Mouse (Mus musculus): ENCODE measurements around the gene Rps8.

Gene Rps8

DNA sequence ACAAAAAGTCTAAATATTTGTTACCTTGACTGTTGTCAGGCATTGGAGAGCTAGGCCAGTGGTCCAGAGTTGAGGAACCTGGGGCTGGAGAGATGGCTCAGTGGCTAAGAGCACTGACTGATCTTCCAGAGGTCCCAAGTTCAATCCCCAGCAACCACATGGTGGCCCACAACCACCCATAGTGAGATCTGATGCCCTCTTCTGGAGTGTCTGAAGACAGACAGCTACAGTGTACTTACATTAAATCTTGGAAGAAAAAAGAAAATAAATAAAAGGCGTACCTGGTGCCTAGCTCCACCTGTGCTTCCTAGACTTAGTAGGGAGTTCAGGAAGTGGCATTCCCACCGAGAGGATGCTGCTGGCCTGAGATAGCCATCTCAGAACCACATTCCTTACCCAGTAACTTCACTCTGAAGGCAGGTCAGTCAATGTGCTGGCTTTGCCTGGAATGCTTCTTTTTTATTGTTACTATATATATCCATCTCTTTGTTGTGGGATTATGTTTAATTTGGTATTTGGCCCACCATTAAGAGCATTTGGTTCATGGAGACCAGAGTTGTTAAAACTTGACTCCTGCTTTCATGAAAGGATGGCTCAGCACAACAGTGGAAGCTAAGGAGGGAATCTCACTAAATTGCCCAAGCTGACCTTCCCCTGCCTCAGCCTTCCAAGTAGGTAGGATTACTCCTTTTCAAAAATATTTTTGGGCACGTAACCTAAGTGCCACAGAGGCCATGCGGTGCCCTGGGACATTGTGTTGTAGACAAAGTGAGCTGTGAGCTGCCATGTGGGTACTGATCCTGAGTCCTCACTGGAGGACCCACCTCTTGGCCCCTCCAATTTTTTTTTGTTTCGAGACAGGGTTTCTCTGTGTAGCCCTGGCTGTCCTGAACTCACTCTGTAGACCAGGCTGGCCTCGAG, 6.5 kb downstream of the Rps8 start:
- in situ Hi-C loops (cut with MboI; ENCODE audit: low sequenced_read_pairs), result loop anchor here (10.0 kb wide), 1 partner anchor 125 kb away; no protein-coding TSS in a partner anchor

DNA sequence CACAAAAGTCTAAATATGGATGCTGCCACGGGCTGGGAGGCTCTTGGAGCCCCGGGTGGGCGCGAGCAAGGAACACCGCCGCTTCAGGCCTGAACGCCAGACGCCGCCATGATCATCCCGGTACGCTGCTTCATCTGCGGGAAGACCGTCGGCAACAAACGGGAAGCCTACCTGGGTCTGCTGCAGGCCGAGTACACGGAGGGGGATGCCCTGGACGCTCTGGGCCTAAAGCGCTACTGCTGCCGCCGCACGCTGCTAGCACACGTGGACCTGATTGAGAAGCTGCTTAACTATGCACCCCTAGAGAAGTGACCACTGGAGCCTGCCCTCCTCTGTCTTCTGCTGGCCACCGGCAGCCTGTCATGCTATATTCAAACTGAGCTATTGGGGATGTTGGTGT, 7.2 kb downstream of the Rps8 start:
- in situ Hi-C loops (cut with MboI; ENCODE audit: low sequenced_read_pairs), result loop anchor here (10.0 kb wide), 1 partner anchor 124 kb away; no protein-coding TSS in a partner anchor

GRCm38 (mm10) chr4:117148047-117148713, 7.9 kb downstream of the Rps8 start:
- in situ Hi-C loops (cut with MboI; ENCODE audit: low sequenced_read_pairs), result loop anchor here (10.0 kb wide), 1 partner anchor 123 kb away; no protein-coding TSS in a partner anchor

DNA sequence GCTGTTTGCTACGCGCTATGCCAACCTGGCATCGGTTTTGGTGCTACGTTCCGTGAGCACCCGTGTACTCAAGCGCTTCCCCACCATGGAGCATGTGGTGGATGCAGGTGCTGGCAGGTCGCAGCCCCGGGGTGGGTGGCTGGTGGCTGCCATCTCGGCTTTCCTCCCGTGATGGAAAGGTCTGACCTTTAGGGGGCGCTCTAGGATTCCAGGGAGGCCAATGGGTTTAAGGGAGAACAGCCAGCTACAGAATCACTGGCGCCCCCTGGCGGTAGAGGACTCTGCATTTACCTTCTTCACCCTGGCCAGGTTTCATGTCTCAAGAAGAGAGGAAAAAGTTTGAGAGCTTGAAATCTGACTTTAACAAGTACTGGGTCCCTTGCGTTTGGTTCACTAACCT, 9.9 kb downstream of the Rps8 start:
- in situ Hi-C loops (cut with MboI; ENCODE audit: low sequenced_read_pairs), result loop anchor here (10.0 kb wide), 1 partner anchor 121 kb away; no protein-coding TSS in a partner anchor

DNA sequence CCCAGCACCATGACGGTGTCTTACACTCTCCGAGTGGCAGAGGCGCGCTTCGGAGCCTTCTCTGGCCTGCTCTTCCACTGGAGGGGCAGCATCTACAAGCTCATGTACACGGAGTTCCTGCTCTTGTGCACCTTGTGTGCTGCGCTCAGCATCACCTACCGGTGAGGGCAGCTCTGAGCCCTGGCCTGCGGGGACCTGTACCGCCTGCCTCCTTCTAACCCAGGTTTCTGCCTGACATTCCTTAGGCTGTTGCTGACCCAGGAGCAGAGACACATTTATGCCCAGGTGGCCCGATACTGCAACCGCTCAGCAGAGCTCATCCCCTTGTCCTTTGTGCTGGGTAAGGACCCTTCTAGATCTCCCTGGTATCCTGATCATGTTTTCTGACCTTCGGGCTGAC, 10.8 kb downstream of the Rps8 start:
- in situ Hi-C loops (cut with MboI; ENCODE audit: low sequenced_read_pairs), result loop anchor here (10.0 kb wide), 1 partner anchor 120 kb away; no protein-coding TSS in a partner anchor

- in situ Hi-C loops (cut with MboI; ENCODE audit: low sequenced_read_pairs), result loop anchor here (10.0 kb wide), 1 partner anchor 118 kb away; no protein-coding TSS in a partner anchor
These were observed 13.0 kb downstream of the Rps8 start for GRCm38 (mm10) chr4:117143023-117143422.

GRCm38 (mm10) chr4:117140613-117141012, 15.4 kb downstream of the Rps8 start:
- in situ Hi-C loops (cut with MboI; ENCODE audit: low sequenced_read_pairs), result loop anchor here (10.0 kb wide), 1 partner anchor 116 kb away; no protein-coding TSS in a partner anchor

- in situ Hi-C loops (cut with MboI; ENCODE audit: low sequenced_read_pairs), result no loop called here
These were observed 16.8 kb downstream of the Rps8 start for GRCm38 (mm10) chr4:117139217-117139612.

DNA sequence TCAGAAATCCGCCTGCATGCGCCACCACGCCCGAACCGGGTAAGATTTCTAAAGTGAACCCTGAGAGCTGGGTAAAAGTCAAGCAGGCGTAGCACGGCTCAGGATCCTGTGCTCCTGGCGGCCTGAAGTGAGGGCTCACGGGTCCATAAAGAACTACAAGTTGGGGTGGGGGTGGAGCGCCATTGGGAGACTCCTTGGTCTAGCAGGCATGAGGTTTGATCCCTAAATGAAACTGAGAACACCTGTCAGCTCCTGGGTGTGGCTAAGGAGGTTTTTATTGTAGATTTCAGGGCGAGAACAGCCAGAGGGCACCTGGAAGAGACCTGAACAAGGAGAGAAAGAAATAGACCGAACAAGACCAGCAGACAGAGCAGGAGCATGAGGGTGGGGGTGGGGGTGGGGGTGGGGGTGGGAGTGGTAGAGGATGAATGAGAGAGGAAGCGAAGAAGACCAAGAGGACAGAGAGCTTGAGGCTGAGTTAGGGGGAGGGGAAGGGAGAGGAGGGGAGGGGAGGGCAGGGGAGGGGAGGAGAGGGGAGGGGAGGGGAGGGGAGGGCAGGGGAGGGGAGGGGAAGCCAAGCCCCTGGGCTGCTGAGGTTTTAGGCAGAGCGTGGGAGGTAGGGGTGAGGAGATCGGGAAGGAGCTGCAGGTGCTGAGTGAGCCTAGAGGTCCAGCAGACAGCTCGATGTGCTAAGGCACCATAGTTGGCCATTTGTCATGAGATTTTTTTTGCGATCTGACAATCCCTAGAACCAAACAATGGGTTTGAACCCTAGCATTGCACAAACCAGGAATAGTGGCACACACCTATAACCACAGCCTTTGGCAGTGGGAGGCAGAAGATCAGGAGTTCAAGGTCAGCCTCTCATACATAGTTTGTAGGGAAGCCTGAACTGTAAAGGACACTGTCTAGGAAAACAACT, 17.5 kb downstream of the Rps8 start:
- in situ Hi-C loops (cut with MboI; ENCODE audit: low sequenced_read_pairs), result no loop called here

DNA sequence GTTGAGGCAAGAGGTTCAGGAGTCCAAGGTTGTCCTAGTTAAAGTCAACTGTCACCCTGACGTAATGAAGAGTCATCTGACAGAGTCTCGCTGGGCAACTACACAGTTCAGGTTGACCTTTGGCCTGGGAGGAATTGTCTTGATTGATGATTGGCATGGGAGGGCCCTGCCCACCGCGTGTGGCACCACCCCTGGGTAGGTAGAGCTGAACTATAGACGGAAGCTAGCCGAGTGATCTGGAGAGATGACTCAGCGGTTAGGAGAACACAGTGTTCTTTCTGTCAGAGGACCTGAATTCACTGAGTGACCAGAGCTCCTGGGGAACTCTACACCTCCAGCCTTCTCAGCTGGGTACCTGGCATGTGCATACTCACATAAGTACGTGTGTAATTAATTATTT, 20.0 kb downstream of the Rps8 start:
- in situ Hi-C loops (cut with MboI; ENCODE audit: low sequenced_read_pairs), result no loop called here

DNA sequence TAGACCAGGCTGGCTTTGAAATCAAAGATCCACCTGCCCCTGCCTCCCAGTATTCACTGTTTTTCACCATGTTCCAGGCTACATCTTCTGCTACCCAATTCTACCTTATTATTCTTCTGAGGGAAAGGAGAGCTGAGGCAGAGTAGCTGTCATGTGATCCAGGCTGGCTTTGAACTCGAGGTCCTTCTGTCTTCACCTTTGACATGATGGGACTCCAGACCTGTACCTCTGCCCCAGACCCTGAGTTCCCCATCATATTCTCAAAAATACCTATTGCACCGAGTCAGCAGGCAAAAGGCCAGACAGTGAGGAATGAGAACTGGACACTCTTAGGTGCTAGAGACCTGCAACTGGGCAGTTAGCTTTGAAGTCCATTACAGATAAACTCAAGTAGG, 21.4 kb downstream of the Rps8 start:
- in situ Hi-C loops (cut with MboI; ENCODE audit: low sequenced_read_pairs), result no loop called here

- in situ Hi-C loops (cut with MboI; ENCODE audit: low sequenced_read_pairs), result no loop called here
These were observed 22.0 kb downstream of the Rps8 start, which contains the start of gene Plk3 for GRCm38 (mm10) chr4:117133817-117134600. Gene Plk3, minus strand, starts transcription at chr4:117133963.

GRCm38 (mm10) chr4:117133366-117133796, 22.7 kb downstream of the Rps8 start:
- in situ Hi-C loops (cut with MboI; ENCODE audit: low sequenced_read_pairs), result no loop called here

- in situ Hi-C loops (cut with MboI; ENCODE audit: low sequenced_read_pairs), result no loop called here
These were observed 23.3 kb downstream of the Rps8 start for GRCm38 (mm10) chr4:117132794-117133143.

DNA sequence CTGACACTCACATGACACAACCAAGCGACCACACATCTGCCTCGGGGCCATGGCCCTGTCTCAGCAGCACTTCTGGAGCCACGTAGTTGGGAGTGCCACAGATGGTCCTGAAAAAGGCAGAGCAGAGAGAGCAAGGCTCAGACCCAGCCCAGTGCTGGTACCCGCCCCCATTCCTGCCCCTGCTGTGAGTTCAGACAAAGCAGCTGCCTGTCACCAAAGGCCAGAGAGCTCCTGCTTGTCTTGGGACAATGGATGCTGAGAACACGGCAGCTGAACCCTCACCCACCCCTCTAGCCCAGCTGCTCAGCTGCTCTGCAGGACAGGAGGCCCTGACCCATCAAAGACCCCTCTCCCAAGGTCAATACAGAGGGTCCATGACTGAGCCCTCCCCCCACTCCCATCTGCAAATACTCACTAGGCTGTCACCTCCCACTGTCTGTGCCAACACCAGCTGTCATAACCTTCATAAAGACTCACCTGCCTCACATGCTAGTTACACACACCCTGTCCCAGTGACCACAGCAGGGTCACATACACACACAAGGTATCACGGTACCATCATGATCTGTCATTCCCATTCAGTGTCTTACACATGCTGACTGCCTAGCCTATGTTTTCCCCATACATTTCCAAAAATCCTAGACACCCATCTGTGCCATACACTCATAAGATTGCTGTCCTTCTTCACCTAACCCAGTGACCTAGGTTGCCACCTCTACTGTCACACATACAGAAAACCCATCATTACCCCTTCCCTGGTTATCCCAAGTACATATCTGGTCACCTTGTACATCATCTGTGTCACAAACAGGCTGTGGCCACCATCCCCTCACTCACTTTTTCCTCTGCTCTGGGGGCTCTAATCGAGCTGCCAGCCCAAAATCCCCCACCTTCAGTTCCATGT, 23.9 kb downstream of the Rps8 start:
- in situ Hi-C loops (cut with MboI; ENCODE audit: low sequenced_read_pairs), result no loop called here

- in situ Hi-C loops (cut with MboI; ENCODE audit: low sequenced_read_pairs), result no loop called here
These were observed 24.8 kb downstream of the Rps8 start for GRCm38 (mm10) chr4:117131198-117131597.

DNA sequence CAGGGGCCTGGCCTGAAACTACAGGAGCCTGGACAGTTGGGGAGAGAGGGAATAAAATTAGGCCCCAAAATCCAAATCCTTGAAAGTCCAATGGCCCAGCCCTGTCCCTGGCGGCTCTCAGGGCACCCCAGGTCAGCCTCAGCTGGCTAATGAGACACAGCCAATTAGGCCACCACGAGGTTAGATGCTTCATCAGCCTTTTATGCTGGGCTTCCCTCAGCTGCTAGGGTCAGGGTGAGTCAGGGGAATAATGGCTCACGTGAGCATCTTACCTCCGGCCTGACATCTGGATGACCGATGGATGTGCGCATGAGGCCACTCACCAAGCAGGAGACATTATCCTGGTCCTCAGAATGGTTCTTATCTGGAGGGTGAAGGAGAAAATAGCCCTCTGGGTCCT, 25.3 kb downstream of the Rps8 start:
- in situ Hi-C loops (cut with MboI; ENCODE audit: low sequenced_read_pairs), result no loop called here

DNA sequence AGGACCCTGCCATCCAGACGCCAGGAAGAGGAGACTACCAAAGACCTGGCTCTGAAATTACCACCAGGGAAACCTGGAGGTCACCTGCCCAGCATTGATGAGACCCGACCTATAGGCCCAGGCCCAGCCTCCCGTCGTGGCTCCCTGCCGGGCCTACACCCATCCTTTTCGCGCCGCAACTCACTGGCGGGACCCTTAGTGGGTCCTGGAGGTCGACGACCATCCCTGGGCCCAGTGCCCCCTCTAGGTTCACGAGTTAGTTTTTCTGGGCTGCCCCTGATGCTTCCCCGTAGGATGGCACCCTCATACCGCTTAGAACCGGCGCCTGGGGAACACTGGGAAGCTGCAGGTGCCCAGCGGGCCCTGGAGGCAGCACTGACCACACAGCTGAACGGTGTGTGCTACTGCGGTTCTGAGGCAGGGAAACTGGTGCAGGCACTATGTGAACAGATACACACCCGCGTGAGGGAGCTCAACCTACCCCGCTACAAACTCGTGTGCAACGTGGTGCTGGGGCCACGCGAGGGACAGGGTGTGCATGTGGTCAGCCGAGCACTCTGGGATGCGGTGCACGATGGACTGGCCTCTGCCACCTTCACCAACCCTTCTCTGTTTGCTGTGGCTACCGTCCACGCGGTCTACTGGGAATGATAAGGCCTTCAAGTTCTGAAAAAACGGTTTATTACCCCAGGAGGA, 27.9 kb downstream of the Rps8 start:
- in situ Hi-C loops (cut with MboI; ENCODE audit: low sequenced_read_pairs), result no loop called here

Measured in CH12F3 (cell line).